Mouse (Mus musculus) olfactory bulb, adult 2 months (tissue): Measurements from ENCODE around the gene Fars2.

Experiments
- CTCF ChIP-seq: fragments of 200-500 bp; IDR thresholded peaks from 2 replicates; pipeline ENCODE4 v1.5.1; 2012; ENCODE audit warnings: low read depth, mild to moderate bottlenecking, low read length, moderate library complexity; ENCODE audit not compliant: insufficient read depth
- POLR2A ChIP-seq: fragments of 200-500 bp; IDR thresholded peaks from 2 replicates; pipeline ENCODE4 v1.6.1; 2012; ENCODE audit warnings: mild to moderate bottlenecking, low read depth, low read length, moderate library complexity; ENCODE audit not compliant: insufficient read depth

- TF ChIP-seq CTCF (no peak), POLR2A (no peak)
Observed at GRCm38 (mm10) chr13:36541287-36541780, 424.1 kb downstream of the Fars2 start.
